Mouse (Mus musculus) c-Kit-negative CD71-positive TER-119-positive erythroid progenitor cells, embryonic 14.5 days (primary cell): ENCODE results near the gene Casr.

Experiments
- DNase-seq: peaks from one replicate; pipeline ENCODE4 v3.0.0-alpha.2; 2013; ENCODE audit warnings: low read depth, low spot score

The Casr gene

GRCm38 (mm10) chr16:36561386-36562338 lies at the start of gene Casr:
Gene Casr (minus strand): TSS chr16:36562141.
- DNase-seq, result no peak

- DNase-seq, result no peak
Measured at GRCm38 (mm10) chr16:36602632-36603031, 40.7 kb upstream of the Casr start.

- DNase-seq, result no peak
Measured at GRCm38 (mm10) chr16:36598265-36598664, 36.3 kb upstream of the Casr start.

GRCm38 (mm10) chr16:36596671-36597410 lies 34.9 kb upstream of the Casr start:
- DNase-seq, result no peak

- DNase-seq, result no peak
Measured at GRCm38 (mm10) chr16:36589898-36590297, 28.0 kb upstream of the Casr start.

- DNase-seq, result no peak
Measured at GRCm38 (mm10) chr16:36587971-36588370, 26.0 kb upstream of the Casr start.

- no peak for DNase-seq
Measured at GRCm38 (mm10) chr16:36582073-36582472, 20.1 kb upstream of the Casr start.

GRCm38 (mm10) chr16:36571942-36572341 lies 10.0 kb upstream of the Casr start:
- no peak for DNase-seq

- no peak for DNase-seq
Measured at GRCm38 (mm10) chr16:36559573-36559972, 2.4 kb downstream of the Casr start.

- DNase-seq, result no peak
Measured at GRCm38 (mm10) chr16:36555672-36556165, 6.2 kb downstream of the Casr start.

- no peak for DNase-seq
Measured at GRCm38 (mm10) chr16:36553624-36554023, 8.3 kb downstream of the Casr start.

GRCm38 (mm10) chr16:36545333-36545732 lies 16.6 kb downstream of the Casr start:
- no peak for DNase-seq

GRCm38 (mm10) chr16:36543091-36543490 lies 18.9 kb downstream of the Casr start:
- DNase-seq, result no peak

- no peak for DNase-seq
Measured at GRCm38 (mm10) chr16:36540834-36541233, 21.1 kb downstream of the Casr start.

GRCm38 (mm10) chr16:36532981-36533687 lies 28.8 kb downstream of the Casr start:
- no peak for DNase-seq

- DNase-seq, result no peak
Measured at GRCm38 (mm10) chr16:36532046-36532445, 29.9 kb downstream of the Casr start.

- no peak for DNase-seq
Measured at GRCm38 (mm10) chr16:36531630-36532029, 30.3 kb downstream of the Casr start.

- DNase-seq, result no peak
Measured at GRCm38 (mm10) chr16:36530566-36531552, 31.1 kb downstream of the Casr start.

GRCm38 (mm10) chr16:36528822-36529221 lies 33.1 kb downstream of the Casr start:
- DNase-seq, result no peak

GRCm38 (mm10) chr16:36526596-36527282 lies 35.2 kb downstream of the Casr start:
- DNase-seq, result no peak
